Mouse (Mus musculus): ENCODE data around the gene Lcp2. TPM values are rescaled to one million over a fixed set of nuclear protein-coding genes. Genes with fewer than 3 reads are reported as not detected.
A peak's percentile ranks its signal among the peaks of the same experiment; 100 is the strongest.

The Lcp2 gene
- total and polyA plus RNA-seq, 3 experiments, result 55.7 to 70.0 (median 66.4) TPM

DNA sequence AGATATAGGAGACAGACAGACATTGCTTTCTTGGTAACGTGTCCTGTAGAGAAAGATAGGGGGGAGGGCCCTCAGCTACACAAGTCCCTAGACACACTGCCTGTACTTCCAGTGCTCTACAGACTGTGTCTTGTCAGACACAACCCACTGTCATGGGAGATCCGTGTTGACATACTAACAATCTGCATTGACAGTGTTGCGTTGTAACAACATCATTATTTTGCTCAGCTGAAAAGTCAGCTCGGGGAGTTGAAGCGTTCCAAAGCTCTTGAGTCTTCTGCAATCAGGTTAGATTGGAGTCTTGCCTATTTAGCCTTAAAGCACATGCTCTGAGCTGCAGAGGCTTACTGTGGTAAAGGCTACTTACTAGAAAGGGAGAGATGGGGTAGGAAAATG lies 820 bp downstream of the Lcp2 start (continued):
- TF ChIP-seq E2F4 (IDR thresholded peaks at IDR 0.05; ENCODE audit: borderline replicate concordance, low read depth, low read length) (no peak), MEF2A (IDR thresholded peaks at IDR 0.05; ENCODE audit: extremely low read depth, insufficient replicate concordance, low read depth, low read length, poor library complexity, severe bottlenecking) (no peak), SIN3A (IDR thresholded peaks at IDR 0.05; ENCODE audit: low read length) (peak; percentile 52; the same call in 1 of the 2 replicates), USF1 (IDR thresholded peaks at IDR 0.05; ENCODE audit: low read depth, low read length) (0 out of 2 replicates have a peak, but pooled peaks have one; percentile 1), TAL1 (IDR thresholded peaks at IDR 0.05; ENCODE audit: low read length) (no peak), RAD21 (IDR thresholded peaks at IDR 0.05; ENCODE audit: low read depth, low read length) (no peak), ZNF384 (IDR thresholded peaks at IDR 0.05; ENCODE audit: low read depth, low read length) (no peak), EP300 (IDR thresholded peaks at IDR 0.05; ENCODE audit: low read depth in 1 of 2, low read length in 2 of 2) (no peak; a peak in 1 of 4 replicates), ETS1 (IDR thresholded peaks at IDR 0.05; ENCODE audit: low read depth, low read length) (peak; percentile 49)

DNA sequence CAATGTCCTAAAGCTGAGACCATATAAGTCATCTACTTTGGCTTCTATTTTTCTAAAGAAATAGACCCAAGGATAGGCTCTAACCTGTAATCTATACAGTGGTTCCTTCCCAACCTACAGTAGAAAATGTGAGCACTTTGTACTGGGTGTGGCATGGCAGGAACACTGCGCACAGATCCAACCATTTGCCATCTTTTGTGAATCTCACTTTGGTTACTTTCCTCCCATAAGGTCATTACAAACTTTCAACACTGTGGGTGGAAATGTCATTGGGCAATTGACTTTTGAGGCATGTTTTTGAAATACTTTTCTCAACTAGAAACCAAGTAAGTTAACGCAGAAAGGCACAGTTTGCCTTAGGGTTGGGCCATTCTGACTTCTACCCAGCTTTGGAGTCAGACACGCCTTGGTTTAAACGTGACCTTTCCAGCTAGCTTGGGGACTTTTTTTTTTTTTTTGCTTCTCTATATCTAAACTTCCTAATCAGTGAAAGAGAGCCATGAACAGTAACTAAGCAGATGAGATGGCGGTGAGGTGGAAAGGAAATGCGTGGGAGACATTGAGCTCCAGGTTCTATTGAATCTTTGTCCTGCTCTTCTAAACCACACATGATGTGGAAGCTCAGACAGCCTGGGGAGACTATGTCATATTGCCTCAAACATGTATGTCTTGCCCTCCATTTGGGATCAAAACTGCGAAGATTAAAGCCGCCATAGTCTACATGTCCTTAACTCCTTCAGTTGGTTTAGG lies 1.8 kb downstream of the Lcp2 start:
- Histone ChIP-seq H3K4me1 (ENCODE audit: control insufficient read depth in 1 of 2, insufficient read depth in 2 of 2, low read length in 2 of 2) (peaks cover 36 to 48% of the 10 kb centered on the region in 2 experiments), H3K27me3 (ENCODE audit: control insufficient read depth in 1 of 2, insufficient read depth in 2 of 2, low read length in 2 of 2) (no peaks in the 10 kb centered on the region), H3K9me3 (replicated peaks; ENCODE audit: insufficient read depth, low read length) (no peaks in the 10 kb centered on the region), H3K4me3 (ENCODE audit: control insufficient read depth in 1 of 2, insufficient read depth in 1 of 2, low read depth in 2 of 2, low read length in 2 of 2) (peak overlapping the region; percentile 84 to 87), H3K79me2 (ENCODE audit: control insufficient read depth, insufficient read depth, low read length, poor library complexity) (peaks cover 45% of the 10 kb centered on the region), H3K27ac (ENCODE audit: control insufficient read depth, low read depth, low read length) (peak overlapping the region; percentile 95), H3K36me3 (ENCODE audit: control insufficient read depth in 1 of 2, insufficient read depth in 2 of 2, low read length in 2 of 2) (peaks cover 20 to 58% of the 10 kb centered on the region in 2 experiments), H3K9ac (ENCODE audit: control insufficient read depth, low read depth, low read length, poor library complexity, severe bottlenecking) (peak overlapping the region; percentile 85)
- TF ChIP-seq TBP (IDR thresholded peaks at IDR 0.05; ENCODE audit: low read depth, low read length), result peak; percentile 77
- TF ChIP-seq POLR2AphosphoS2 (IDR thresholded peaks at IDR 0.05; ENCODE audit: low read length), result 0 out of 2 replicates have a peak, but pooled peaks have one; percentile 39
- TF ChIP-seq CHD2 (IDR thresholded peaks at IDR 0.05; ENCODE audit: low read length), result no peak
- TF ChIP-seq ZC3H11A (IDR thresholded peaks at IDR 0.05; ENCODE audit: low read depth, low read length), result no peak
- TF ChIP-seq RCOR1 (IDR thresholded peaks at IDR 0.05; ENCODE audit: low read depth, low read length), result peak; percentile 58
- TF ChIP-seq NELFE (IDR thresholded peaks at IDR 0.05; ENCODE audit: low read depth, low read length), result peak; percentile 52
- 0 out of 2 replicates have a peak, but pooled peaks have one; percentile 22 for TF ChIP-seq MYB (IDR thresholded peaks at IDR 0.05; ENCODE audit: low read depth, low read length)
- TF ChIP-seq BHLHE40 (IDR thresholded peaks at IDR 0.05; ENCODE audit: borderline replicate concordance, low read depth, low read length), result peak; percentile 92
- no peak for TF ChIP-seq UBTF (IDR thresholded peaks at IDR 0.05; ENCODE audit: borderline replicate concordance, insufficient read depth, low read depth, low read length)
- TF ChIP-seq ZNF384 (IDR thresholded peaks at IDR 0.05; ENCODE audit: low read depth, low read length), result peak; percentile 97
- TF ChIP-seq GATA1 (IDR thresholded peaks at IDR 0.05; ENCODE audit: low read depth, low read length), result peak; percentile 72; the same call in 1 of the 2 replicates
- peak; percentile 70; the same call in 1 of the 2 replicates for TF ChIP-seq ETS1 (IDR thresholded peaks at IDR 0.05; ENCODE audit: low read depth, low read length)
- TF ChIP-seq JUND (IDR thresholded peaks at IDR 0.05; ENCODE audit: low read depth, low read length), result no peak
- no peak for TF ChIP-seq USF1 (IDR thresholded peaks at IDR 0.05; ENCODE audit: low read depth, low read length)
- peak in 1 of 2 experiments; percentile 31; a peak in 1 of 4 replicates for TF ChIP-seq POLR2A (IDR thresholded peaks at IDR 0.05; ENCODE audit: control insufficient read depth in 1 of 2, insufficient read depth in 1 of 2, low read depth in 1 of 2, low read length in 2 of 2, poor library complexity in 1 of 2)
- TF ChIP-seq MAX (IDR thresholded peaks at IDR 0.05; ENCODE audit: low read length), result peak; percentile 52; the same call in 1 of the 2 replicates
- peak; percentile 69 to 80 for TF ChIP-seq EP300 (IDR thresholded peaks at IDR 0.05; ENCODE audit: low read depth in 1 of 2, low read length in 2 of 2)
- TF ChIP-seq KAT2A (conservative IDR thresholded peaks at IDR 0.05; ENCODE audit: low read depth, low read length), result peak; percentile 8; the same call in 1 of the 2 replicates
- peak; percentile 58; the same call in 1 of the 2 replicates for TF ChIP-seq TCF12 (IDR thresholded peaks at IDR 0.05; ENCODE audit: low read depth, low read length)
- peak; percentile 79 for TF ChIP-seq SIN3A (IDR thresholded peaks at IDR 0.05; ENCODE audit: low read length)
- peak; percentile 55 for TF ChIP-seq MYC (IDR thresholded peaks at IDR 0.05; ENCODE audit: low read depth, low read length)
- no peak for TF ChIP-seq ZKSCAN1 (IDR thresholded peaks at IDR 0.05; ENCODE audit: low read depth, low read length)
- peak; percentile 90; the same call in 1 of the 2 replicates for TF ChIP-seq CHD1 (IDR thresholded peaks at IDR 0.05; ENCODE audit: low read depth, low read length)
- peak; percentile 73 for TF ChIP-seq MXI1 (IDR thresholded peaks at IDR 0.05; ENCODE audit: low read depth, low read length)
- TF ChIP-seq HCFC1 (IDR thresholded peaks at IDR 0.05; ENCODE audit: low read depth, low read length), result 0 out of 2 replicates have a peak, but pooled peaks have one; percentile 35
- peak; percentile 83 for DNase-seq (ENCODE audit: low read depth, low spot score)
